Mouse (Mus musculus) left cerebral cortex, adult 2 months (tissue): ENCODE data around the gene Tmem129. TPM values are rescaled to one million over a fixed set of nuclear protein-coding genes. Genes with fewer than 3 reads are reported as not detected.

Source experiments
- DNase-seq, 2 experiments: peaks; one replicate each; pipeline ENCODE4 v3.0.0; 2021 to 2022; ENCODE audit warnings: low spot score in 2 of 2, mixed read lengths in 1 of 2; ENCODE audit errors: extremely low spot score in 1 of 2
- H3K27ac ChIP-seq: fragments of 200-600 bp; 2 replicates; pipeline ENCODE4 v1.8.1; 2022
- H3K4me3 ChIP-seq: fragments of 200-600 bp; 2 replicates; pipeline ENCODE4 v1.8.1; 2022
- CTCF ChIP-seq: fragments of 200-600 bp; IDR thresholded peaks from 2 replicates; pipeline ENCODE4 v1.8.1; 2022; ENCODE audit warnings: antibody characterized with exemption, mild to moderate bottlenecking, moderate library complexity
- intact Hi-C: fragments of 180-260 bp; cut with DNase I; formaldehyde crosslinking; loops from one replicate; pipeline ENCODE4 v1.15.1; 2025
- total RNA-seq, 2 experiments: library from RNA; stranded (reverse); gene quantifications; 2 replicates each; pipeline ENCODE4 v1.2.3; 2021

The Tmem129 gene
- total RNA-seq, 2 experiments from 2014 or later: 24.8 to 26.7 TPM

DNA sequence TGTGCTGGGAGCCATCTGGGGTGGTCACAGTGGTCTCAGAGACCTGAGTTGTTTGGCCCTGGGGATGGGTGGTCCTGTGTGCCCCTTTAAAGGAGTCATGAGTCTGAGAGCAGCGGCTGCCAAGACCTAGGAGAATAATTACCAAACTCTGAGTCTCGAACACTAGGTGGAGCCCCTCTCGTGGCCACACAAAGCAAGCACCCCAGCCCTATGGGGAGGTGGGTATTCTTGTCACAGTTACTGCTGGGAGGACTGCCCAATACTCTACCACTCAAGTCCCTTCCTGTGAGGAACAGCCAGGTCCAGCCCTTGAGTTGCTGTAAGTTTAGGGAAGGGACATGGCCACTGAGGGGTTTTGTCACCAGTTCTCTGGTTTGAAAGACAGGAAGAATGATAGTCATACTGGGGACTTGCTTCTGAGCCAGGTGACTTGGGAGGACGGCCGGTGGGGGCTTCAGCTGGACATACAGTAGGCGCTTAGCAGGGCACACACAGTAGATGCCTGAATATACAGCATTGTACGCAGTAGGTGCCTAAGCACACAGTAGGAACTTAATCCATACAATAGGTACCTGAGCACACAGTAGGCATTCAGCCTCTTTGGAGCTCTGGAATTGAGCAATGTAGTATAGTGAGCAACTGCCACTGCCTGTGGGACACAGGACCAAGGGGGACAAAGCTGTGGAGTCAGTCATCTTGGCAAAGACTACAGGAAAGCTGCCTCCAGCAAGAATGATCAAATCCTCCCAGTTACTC, 25.9 kb upstream of the Tmem129 start:
- DNase-seq: peak in 1 of 2 experiments; percentile 37
- H3K4me3 ChIP-seq: no peak overlapping the region
- H3K27ac ChIP-seq: no peak overlapping the region
- intact Hi-C loops: loop anchor here (1.0 kb wide), 1 partner anchor 54 kb away; no protein-coding TSS in a partner anchor
- TF ChIP-seq CTCF: peak; percentile 72

DNA sequence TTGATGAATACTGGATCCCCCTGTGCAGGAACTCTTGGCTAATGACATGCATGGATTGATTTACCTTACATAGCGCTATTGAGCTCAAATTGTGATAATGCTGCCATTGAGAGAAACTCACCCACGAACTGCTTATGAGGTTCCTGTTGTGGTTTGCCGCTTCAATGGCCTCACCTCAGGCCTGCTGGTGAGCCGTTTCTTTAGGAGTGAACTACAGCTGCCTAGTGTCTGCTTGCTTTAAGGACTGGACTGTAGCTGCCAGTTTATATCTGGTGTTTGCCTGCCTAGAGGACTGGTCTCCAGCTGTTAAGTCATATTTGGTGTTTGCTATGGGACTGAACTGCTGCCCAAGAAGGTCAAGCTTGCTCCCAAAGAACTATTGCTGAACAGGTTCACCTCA, 24.7 kb upstream of the Tmem129 start:
- no peak overlapping the region for H3K4me3 ChIP-seq
- TF ChIP-seq CTCF: no peak
- intact Hi-C loops: no loop called here
- no peak for DNase-seq
- no peak overlapping the region for H3K27ac ChIP-seq

DNA sequence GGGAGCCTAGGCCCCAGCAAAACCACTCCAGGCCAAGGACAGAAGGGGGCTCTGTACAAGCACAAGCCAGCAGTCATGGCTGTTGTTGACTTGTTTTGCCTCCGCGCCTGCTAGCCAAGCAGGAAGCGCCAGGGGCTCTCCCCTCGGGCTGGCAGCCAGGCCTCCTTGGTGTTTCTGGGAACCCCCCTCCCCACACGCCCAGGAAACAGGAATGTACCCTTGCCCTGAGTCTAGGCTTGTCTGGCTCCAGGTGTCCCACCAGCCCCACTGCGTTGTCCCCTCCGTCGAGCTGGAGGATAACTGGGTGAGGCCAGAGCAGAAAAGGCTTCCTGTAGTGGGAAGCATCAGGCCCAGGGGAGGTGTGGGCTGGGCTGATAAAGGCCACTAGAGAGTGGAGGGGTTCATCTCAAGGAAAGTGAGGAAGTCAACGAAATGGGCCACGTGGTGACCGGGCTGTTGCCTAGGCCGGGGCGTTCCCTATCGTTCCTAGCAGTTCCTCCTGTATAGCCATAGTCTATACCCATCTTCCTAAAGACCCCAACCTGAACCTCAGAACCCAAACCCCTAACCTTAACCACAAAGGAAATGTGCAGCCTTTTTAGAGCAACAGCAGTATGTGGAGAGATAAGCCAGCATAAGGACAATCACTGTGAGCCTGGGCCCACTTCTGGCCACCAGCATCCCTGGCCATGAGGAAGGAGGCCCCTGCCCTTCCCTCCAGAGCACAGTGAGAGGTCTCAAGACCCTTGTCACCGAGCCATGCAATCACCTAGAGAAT, 23.6 kb upstream of the Tmem129 start:
- no peak for TF ChIP-seq CTCF
- intact Hi-C loops: no loop called here

DNA sequence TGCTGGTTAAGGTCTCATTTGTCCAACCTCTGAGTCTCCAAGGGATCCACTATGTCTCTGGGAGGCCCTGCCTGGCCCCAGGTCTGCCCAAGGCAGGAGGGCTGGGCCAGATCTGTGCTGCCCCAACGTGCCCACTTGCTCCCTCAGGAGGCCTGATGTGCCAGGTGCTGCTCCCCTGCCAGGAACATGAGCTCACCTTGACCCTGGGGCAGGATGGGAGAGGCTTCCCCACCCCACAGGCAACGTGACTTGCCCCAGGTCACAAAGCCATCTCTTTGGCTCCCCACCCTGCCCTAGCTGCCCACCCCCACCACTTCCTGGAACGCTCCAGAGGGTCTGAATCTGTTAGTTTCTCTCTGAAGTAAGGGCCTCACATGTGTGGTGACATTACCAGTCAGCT, 22.8 kb upstream of the Tmem129 start:
- Histone ChIP-seq H3K27ac (no peak overlapping the region), H3K4me3 (no peak overlapping the region)
- no peak for DNase-seq
- intact Hi-C loops: no loop called here
- no peak for TF ChIP-seq CTCF

More for the DNA sequence above, 23.6 kb upstream of the Tmem129 start:
- no peak overlapping the region for H3K27ac ChIP-seq
- no peak for DNase-seq
- H3K4me3 ChIP-seq: no peak overlapping the region

DNA sequence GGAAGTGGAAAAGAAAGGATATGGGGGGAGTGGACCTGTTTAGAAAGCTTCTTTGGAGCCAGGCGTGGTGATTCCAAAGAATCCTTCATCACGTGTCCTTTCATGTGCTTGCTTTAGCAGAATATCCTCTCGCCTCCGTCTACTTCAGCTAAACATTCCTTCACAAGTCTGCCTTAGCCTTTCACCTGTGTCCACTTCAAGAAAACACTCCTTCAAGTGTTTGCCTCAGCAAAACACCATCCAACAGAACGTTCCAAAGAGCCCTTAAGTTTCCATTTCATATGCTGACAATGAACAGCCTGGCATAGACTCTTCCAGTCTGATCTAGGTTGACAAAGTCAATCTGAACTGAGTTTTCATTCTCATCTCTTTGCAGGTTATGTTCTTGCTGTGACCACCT, 20.0 kb upstream of the Tmem129 start:
- intact Hi-C loops: loop anchor here (10.0 kb wide), 1 partner anchor 277 kb away; no protein-coding TSS in a partner anchor
- TF ChIP-seq CTCF: no peak
- Histone ChIP-seq H3K4me3 (no peak overlapping the region), H3K27ac (no peak overlapping the region)
- no peak for DNase-seq

DNA sequence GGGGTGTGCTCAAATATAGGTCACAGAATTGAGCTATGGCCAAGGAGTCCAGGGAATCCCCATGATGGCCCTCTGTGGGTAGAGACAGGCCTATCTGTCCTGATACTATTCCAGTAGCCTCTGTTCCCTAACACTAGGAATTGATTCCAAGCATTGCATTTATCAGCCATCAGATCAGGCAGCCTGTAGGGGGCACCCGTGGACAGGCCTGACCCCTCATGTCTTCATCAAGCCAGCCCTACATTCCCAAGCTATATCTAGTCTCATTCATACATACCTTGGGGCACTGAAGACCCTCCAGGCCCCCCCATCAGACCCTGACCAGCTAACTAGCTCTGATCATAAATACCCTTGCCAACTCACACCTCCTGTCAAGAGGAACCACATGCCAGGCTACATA, 17.7 kb upstream of the Tmem129 start:
- Histone ChIP-seq H3K4me3 (no peak overlapping the region), H3K27ac (no peak overlapping the region)
- peak; percentile 46 to 59 for DNase-seq
- intact Hi-C loops: loop anchor here (10.0 kb wide), 1 partner anchor 279 kb away; no protein-coding TSS in a partner anchor
- TF ChIP-seq CTCF: peak; percentile 75

DNA sequence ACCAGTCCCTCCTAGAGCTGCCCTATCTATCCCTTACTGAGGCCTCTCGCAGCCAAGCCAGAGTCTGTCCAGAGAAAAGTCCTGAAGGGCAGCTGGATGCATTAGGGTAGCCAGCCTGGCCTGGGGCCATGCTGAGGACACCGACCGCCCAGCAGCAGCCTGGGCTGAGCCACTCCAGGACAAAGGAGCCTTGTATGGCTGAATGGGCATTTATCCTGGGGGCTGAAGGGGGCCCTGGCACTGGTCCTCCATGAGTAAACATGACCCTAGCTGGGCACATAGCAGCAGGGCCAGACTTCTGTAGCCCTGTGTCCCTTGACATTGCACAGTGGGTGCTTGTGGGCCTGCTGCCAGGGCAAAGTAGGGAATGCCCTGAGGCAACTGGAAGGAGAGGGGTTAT, 16.2 kb upstream of the Tmem129 start:
- H3K27ac ChIP-seq: no peak overlapping the region
- peak; percentile 25 to 43 for DNase-seq
- H3K4me3 ChIP-seq: no peak overlapping the region
- no peak for TF ChIP-seq CTCF
- intact Hi-C loops: loop anchor here (10.0 kb wide), 1 partner anchor 280 kb away; no protein-coding TSS in a partner anchor

DNA sequence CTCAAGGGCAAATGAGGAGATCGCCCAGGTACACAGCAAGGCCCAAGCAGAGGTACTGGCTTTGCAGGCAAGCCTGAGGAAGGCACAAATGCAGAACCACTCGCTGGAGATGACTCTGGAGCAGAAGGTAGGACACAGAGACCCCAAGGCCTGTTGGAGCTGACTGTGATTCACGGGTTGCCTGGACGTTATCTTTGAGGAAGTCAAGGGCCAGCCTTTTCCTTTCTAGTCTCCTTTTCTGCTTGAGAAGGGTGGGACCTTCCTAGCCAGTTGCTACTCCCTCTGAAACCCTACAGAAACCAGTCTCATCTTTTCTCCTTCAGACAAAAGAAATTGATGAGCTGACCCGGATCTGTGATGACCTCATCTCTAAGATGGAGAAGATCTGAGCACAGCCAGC, 13.4 kb upstream of the Tmem129 start:
- Histone ChIP-seq H3K4me3 (no peak overlapping the region), H3K27ac (no peak overlapping the region)
- TF ChIP-seq CTCF: no peak
- DNase-seq: no peak
- intact Hi-C loops: loop anchor here (10.0 kb wide), 1 partner anchor 283 kb away; no protein-coding TSS in a partner anchor

DNA sequence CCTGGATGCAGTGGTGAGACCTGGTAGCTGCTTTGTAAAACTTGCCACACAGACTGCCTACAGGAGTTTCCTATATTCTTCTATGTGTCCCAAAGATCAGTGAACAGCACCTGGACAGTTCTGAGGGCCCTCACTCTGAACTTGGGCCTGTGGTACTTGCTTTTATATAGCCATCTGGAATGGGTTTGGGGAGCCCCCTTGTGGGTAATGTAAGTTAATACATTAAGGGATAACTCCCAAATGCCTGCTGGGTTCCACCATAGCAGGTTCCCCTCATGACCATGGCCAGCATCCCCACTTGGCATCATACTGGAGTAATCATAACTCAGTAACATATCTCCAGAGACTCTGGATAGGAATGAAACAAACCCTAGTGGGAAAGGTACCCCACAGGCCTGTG, 10.0 kb upstream of the Tmem129 start:
- intact Hi-C loops: no loop called here
- DNase-seq: no peak
- Histone ChIP-seq H3K27ac (no peak overlapping the region), H3K4me3 (no peak overlapping the region)
- peak; percentile 60 for TF ChIP-seq CTCF

DNA sequence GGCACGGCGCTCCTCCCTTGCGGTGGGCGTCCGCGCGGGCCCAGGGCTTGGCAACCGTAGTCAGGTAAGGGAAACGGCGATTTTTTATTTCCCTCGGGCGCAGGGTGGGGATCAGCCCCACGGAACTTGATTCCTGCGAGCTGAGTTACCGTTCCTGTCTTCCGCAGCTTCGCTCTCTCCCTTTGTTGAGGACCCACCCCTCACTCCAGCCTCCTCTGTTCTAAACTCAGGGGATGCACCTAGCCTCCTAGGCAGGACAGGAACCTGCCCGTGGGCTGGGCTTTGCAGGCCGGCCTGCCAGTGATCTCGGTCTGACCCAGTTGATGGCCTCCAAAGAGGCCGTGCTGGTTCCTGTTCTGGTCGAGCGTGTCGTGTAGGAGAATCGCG, 441 bp upstream of the Tmem129 start:
- no peak for DNase-seq
- TF ChIP-seq CTCF: no peak
- intact Hi-C loops: loop anchor here (1.0 to 10.0 kb wide), 3 partner anchors 124 to 384 kb away; partner anchors contain the start of genes Ctbp1, Letm1 and Nsd2
- Histone ChIP-seq H3K4me3 (peak overlapping the region; percentile 65), H3K27ac (no peak overlapping the region)

DNA sequence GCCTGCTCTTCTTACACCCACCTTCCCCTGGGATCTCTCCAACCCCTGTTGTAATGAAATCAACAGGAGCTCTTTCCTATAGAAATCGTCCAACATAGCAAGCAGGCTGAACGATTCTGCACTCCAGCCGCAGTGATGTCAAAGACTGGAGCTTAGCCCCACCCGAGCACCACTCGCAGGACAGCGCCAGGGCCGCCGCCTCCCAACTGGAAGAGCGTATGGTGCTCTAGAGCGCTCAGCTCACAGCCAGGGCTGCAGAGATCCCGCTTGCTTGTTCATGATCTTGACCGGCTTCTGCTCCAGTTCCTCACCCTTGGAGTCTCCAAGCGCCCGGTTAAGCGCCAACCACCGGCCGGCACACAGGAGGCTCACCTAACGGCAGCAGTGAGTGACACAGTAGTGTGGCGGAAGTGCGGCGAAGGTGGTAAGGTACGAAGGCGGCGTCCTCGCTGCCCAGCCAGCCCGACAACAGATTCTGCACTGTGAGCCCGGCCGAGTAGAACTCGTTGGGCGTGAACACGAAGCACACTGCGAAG, 897 bp downstream of the Tmem129 start:
- H3K4me3 ChIP-seq: peak overlapping the region; percentile 65
- DNase-seq: no peak
- H3K27ac ChIP-seq: peak overlapping the region; percentile 100
- TF ChIP-seq CTCF: no peak
- intact Hi-C loops: loop anchor here (1.0 to 10.0 kb wide), 2 partner anchors 279 to 383 kb away; partner anchors contain the start of genes Ctbp1 and Uvssa

DNA sequence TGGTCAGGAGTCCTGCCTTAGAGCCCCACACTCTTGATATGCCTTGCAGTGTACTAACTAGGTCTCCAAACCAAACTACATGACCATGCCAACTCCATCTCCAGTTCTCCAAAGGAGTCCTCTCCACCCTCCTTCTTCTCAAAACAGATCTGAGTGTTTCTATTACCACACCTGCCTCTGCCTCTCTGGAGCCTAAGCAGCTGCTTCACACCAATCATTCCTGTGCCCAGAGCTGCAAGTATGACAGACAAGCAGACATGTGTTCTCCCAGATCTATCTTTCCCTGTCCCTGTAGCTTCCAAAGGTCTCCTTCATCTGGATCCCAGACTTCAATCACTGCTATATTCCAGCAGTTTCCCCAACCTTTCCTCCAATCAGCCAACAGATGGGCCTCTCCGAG, 1.5 kb downstream of the Tmem129 start:
- intact Hi-C loops: loop anchor here (1.0 to 10.0 kb wide), 2 partner anchors 278 to 382 kb away; partner anchors contain the start of genes Ctbp1 and Uvssa
- no peak for TF ChIP-seq CTCF
- DNase-seq: no peak
- Histone ChIP-seq H3K4me3 (peak overlapping the region; percentile 65), H3K27ac (peak overlapping the region; percentile 100)
